Mouse (Mus musculus): ENCODE measurements at regions not wholly inside any gene's neighbourhood (a gene's known extent, or its start where the extent isn't known, plus 50 kb on each side); places are given as distances from the start of the nearest gene placed in this dataset.

DNA sequence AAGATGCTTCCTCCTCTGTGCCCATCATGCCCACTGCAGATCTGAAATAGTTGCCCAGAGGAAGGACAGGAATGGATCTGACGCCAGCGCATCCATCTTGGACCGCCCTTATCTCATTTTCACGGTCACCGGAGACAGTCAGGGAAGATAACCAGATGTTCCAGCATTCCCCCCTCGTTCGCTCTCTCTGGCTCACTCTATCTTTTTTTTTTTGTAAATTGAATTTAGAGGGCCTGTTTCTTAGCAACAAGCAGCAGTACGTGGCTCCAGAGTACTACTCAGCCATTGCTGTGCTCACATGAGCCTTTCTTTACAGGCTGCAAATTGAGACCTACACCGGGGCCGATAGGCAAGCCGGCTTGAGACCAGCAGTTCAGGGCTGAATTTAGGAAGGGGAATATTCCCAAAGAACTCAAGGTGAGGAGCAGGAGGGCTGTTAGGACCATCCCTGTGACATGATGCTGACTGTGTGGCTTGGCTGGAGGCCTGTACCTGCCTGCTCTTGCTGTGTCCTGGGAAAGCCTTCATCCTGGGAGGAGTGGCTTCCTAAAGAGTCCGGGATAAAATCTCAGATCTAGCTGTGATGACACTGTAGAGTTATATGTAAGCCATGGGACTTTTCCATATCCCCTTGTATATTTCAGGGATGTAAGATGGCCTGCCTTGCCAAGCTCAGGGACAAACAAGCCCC lies 100.2 kb downstream of the Rps24 start:
- Histone ChIP-seq H3K4me1 (ENCODE audit: control insufficient read depth, insufficient read depth, low read length) (no peaks in the 10 kb centered on the region), H3K27me3 (replicated peaks; ENCODE audit: control insufficient read depth, insufficient read depth, low read length) (no peaks in the 10 kb centered on the region), H3K4me3 (ENCODE audit: low read length) (no peak overlapping the region), H3K36me3 (ENCODE audit: control insufficient read depth, insufficient read depth, low read length) (no peaks in the 10 kb centered on the region), H3K4me2 (ENCODE audit: low read depth, low read length) (no peak overlapping the region), H3K9ac (ENCODE audit: low read depth, low read length) (no peak overlapping the region), H3K27ac (ENCODE audit: low read length) (peak overlapping the region; percentile 52; the same call in 1 of the 2 replicates), H3K9me3 (ENCODE audit: control insufficient read depth, low read length) (no peaks in the 10 kb centered on the region)
- no peak for ATAC-seq
- WGBS, result 64% methylated on average over 12 of the region's 12 CpGs

DNA sequence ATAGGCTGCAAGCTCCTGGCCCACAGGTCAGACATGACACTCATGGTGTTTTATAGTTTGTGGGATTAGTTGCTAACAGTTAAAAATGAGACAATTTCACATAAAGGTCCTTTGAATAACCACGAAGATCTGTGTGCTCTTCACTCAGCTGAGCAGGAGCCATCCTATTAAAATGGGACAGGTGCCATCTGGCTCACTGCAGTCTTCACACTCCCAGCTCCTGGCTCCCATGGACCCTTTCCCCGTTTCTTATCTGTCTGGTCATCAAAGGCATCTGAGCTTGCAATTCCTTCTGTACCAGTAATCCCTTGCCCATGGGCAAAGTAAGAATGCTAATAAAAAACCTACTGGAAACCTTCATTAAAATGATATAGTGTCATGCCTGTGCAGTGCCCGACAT lies 101.1 kb downstream of the Rps24 start:
- WGBS, result 61% methylated on average over 3 of the region's 3 CpGs
- Histone ChIP-seq H3K36me3 (ENCODE audit: control insufficient read depth, insufficient read depth, low read length) (no peaks in the 10 kb centered on the region), H3K4me2 (ENCODE audit: low read depth, low read length) (no peak overlapping the region), H3K9me3 (ENCODE audit: control insufficient read depth, low read length) (no peaks in the 10 kb centered on the region), H3K4me3 (ENCODE audit: low read length) (no peak overlapping the region), H3K4me1 (ENCODE audit: control insufficient read depth, insufficient read depth, low read length) (no peaks in the 10 kb centered on the region), H3K27ac (ENCODE audit: low read length) (no peak overlapping the region), H3K27me3 (replicated peaks; ENCODE audit: control insufficient read depth, insufficient read depth, low read length) (no peaks in the 10 kb centered on the region), H3K9ac (ENCODE audit: low read depth, low read length) (no peak overlapping the region)
- ATAC-seq, result no peak

DNA sequence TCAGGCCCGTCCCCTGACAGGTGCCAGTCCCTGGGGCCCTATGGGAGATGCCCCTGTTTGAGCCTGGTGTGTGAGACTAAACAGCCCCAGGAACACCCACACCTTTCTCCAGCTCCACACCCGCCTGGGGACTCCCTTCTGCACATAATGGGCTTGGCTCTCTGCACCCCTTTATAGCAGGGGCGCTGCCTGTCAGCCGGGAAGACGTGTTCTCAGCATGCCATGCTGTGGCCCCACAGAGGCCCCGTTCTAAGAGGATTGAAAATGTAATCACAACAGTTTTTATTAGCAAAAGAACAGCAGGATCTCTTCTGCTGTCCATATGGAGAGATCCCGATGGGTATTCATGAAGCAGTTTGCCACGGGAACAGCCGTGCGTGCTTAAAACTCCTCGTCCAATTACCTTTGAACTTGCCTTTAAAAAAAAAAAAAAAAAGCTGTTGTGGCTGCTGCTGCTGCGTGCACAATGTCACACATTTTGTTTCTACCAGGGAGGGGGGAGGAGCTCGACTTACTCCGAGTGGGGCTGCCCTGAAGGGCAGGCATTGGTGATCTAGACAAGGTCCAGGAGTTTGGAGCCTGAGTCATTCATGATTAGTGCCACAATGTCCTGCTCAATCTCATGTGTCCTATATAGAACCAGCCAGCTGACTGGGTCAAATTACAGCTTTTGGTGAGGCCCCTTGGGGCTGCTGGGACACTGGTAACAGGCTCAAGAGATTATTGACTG lies 119.7 kb downstream of the Rps24 start:
- no peak overlapping the region for H3K27ac ChIP-seq (ENCODE audit: low read length)
- 36% methylated on average over 14 of the region's 14 CpGs for WGBS
- no peak overlapping the region for H3K9ac ChIP-seq (ENCODE audit: low read depth, low read length)
- peaks cover 5% of the 10 kb centered on the region; the same call in 1 of the 2 replicates for H3K4me1 ChIP-seq (ENCODE audit: control insufficient read depth, insufficient read depth, low read length)
- H3K4me3 ChIP-seq (ENCODE audit: low read length), result no peak overlapping the region
- H3K9me3 ChIP-seq (ENCODE audit: control insufficient read depth, low read length), result no peaks in the 10 kb centered on the region
- H3K4me2 ChIP-seq (ENCODE audit: low read depth, low read length), result no peak overlapping the region
- ATAC-seq, result peak; percentile 84
- no peaks in the 10 kb centered on the region for H3K27me3 ChIP-seq (replicated peaks; ENCODE audit: control insufficient read depth, insufficient read depth, low read length)
- no peaks in the 10 kb centered on the region for H3K36me3 ChIP-seq (ENCODE audit: control insufficient read depth, insufficient read depth, low read length)

DNA sequence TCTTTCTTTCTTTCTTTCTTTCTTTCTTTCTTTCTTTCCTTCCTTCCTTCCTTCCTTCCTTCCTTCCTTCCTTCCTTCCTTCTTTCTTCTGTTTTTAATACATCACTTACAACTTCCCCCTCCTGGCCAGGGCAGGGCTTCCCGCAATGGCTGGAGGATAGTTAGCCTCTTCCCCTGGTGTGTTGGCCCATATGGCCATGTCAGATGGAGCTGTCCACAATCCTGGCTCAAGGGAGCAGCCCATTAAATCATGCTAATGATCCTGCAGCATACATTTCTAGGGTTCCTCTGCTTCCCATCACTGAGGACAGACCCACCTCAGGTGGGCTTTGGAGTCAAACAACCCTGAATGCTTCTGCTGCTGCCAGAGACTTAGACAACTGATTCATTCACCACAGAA lies 121.4 kb downstream of the Rps24 start:
- Histone ChIP-seq H3K9ac (ENCODE audit: low read depth, low read length) (no peak overlapping the region), H3K4me1 (ENCODE audit: control insufficient read depth, insufficient read depth, low read length) (peaks cover 12% of the 10 kb centered on the region; the same call in 1 of the 2 replicates), H3K27ac (ENCODE audit: low read length) (no peak overlapping the region), H3K36me3 (ENCODE audit: control insufficient read depth, insufficient read depth, low read length) (no peaks in the 10 kb centered on the region), H3K9me3 (ENCODE audit: control insufficient read depth, low read length) (no peaks in the 10 kb centered on the region), H3K4me3 (ENCODE audit: low read length) (no peak overlapping the region), H3K4me2 (ENCODE audit: low read depth, low read length) (no peak overlapping the region), H3K27me3 (replicated peaks; ENCODE audit: control insufficient read depth, insufficient read depth, low read length) (no peaks in the 10 kb centered on the region)
- WGBS, result 90% methylated on average over 1 of the region's 1 CpGs
- ATAC-seq, result no peak

DNA sequence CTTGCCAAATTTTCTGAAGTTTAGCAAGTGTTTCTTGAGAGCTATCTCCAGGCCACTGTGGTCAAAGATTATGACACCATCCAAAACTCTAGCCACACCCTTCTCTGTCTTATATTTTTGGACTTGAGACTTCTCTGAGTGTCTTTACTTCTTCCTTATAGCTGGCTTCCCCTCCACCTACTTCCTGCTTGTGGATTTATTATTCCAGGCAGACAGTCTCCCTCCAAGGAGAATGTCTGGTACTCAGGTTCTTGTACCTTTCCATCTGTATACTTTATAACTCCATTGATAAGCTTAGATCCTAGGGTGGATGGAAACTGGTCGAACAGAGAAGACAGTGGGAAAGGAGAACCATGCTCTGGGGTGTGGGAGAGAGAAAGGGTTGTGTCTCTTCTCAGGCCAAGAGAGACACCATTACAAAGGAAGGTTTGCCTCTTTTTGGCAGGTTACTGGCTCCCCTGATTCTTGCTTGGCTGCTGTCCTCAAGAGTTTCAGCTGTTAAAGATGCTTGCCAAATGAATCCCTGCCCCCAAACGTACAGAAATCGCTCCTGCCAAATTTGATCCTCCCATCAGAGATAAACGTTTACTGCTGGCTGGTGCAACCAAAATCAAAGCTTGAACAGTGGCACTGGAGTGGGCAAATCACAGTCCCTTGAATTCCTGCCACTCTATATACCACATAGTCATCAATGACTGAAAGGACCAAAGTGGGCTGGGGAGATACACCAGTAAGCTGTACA lies 125.5 kb downstream of the Rps24 start:
- H3K9ac ChIP-seq (ENCODE audit: low read depth, low read length), result no peak overlapping the region
- peaks cover 6% of the 10 kb centered on the region; the same call in 1 of the 2 replicates for H3K4me1 ChIP-seq (ENCODE audit: control insufficient read depth, insufficient read depth, low read length)
- no peak overlapping the region for H3K4me2 ChIP-seq (ENCODE audit: low read depth, low read length)
- H3K27me3 ChIP-seq (replicated peaks; ENCODE audit: control insufficient read depth, insufficient read depth, low read length), result no peaks in the 10 kb centered on the region
- WGBS, result 44% methylated on average over 4 of the region's 4 CpGs
- H3K36me3 ChIP-seq (ENCODE audit: control insufficient read depth, insufficient read depth, low read length), result no peaks in the 10 kb centered on the region
- no peak overlapping the region for H3K27ac ChIP-seq (ENCODE audit: low read length)
- H3K4me3 ChIP-seq (ENCODE audit: low read length), result no peak overlapping the region
- no peaks in the 10 kb centered on the region for H3K9me3 ChIP-seq (ENCODE audit: control insufficient read depth, low read length)
- ATAC-seq, result peak; percentile 53; the same call in 1 of the 2 replicates

DNA sequence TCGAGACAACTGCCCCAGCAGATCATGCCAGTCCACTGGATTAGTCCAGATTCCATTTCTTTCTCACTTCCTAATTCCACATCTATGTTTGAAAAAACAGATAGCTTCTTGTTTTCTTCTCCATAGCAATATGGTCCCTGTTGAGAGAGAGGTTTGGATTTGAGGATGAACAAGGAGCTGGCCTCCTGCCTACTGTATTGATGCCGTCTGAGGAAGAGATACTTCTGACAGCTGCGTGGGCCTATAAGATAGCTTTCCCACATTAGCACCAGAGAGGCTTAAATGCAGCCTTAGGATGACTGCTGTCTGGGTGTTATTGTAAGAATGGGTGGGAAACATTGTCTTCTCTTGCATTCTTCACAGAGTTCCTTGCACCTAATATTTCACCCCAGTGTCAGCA lies 128.9 kb downstream of the Rps24 start:
- no peak overlapping the region for H3K27ac ChIP-seq (ENCODE audit: low read length)
- ATAC-seq, result no peak
- peaks cover 6% of the 10 kb centered on the region; the same call in 1 of the 2 replicates for H3K4me1 ChIP-seq (ENCODE audit: control insufficient read depth, insufficient read depth, low read length)
- H3K36me3 ChIP-seq (ENCODE audit: control insufficient read depth, insufficient read depth, low read length), result no peaks in the 10 kb centered on the region
- no peaks in the 10 kb centered on the region for H3K27me3 ChIP-seq (replicated peaks; ENCODE audit: control insufficient read depth, insufficient read depth, low read length)
- H3K4me3 ChIP-seq (ENCODE audit: low read length), result no peak overlapping the region
- H3K9me3 ChIP-seq (ENCODE audit: control insufficient read depth, low read length), result no peaks in the 10 kb centered on the region
- no peak overlapping the region for H3K9ac ChIP-seq (ENCODE audit: low read depth, low read length)
- 80% methylated on average over 3 of the region's 3 CpGs for whole genome bisulfite sequencing
- H3K4me2 ChIP-seq (ENCODE audit: low read depth, low read length), result no peak overlapping the region

DNA sequence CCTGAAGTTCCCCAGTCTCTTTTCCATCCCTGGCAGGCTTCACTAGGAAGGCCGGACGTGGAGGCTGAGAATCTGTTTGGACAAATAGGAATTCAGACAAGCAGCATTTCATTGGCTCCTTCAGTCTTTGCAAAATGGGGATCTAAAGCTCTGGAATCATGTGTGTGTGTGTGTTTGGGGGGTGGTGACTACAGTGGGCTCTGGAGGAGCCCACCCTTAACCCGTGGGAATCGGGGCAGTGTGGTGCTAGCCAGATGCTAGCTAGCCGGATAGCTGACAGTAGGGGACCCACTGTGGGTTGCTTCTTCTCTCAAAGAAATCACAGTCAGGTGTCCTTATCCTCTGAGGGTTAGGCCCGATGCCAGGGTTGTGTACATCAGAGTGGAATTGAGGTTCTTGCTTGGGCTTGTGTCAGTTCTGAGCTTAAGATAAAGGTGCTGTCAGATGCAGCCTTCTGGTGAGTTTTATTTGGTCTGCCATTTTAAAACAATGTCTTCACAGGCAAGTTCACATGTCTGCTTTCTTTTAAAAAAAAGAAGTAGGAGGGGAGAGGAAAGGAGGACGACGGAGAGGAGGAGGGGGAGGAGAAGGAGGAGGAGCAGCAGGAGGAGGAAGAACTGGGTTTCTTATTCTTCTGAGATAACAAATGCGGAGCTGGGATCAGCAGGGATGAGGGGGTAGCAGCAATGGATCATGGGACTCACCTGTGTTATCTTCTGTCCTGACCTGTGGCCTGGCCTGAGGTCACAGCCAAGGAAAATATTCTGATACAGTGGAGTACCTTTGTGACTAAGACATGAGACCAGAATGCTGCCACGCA lies 129.6 kb downstream of the Rps24 start:
- H3K9ac ChIP-seq (ENCODE audit: low read depth, low read length), result no peak overlapping the region
- no peak overlapping the region for H3K27ac ChIP-seq (ENCODE audit: low read length)
- no peaks in the 10 kb centered on the region for H3K36me3 ChIP-seq (ENCODE audit: control insufficient read depth, insufficient read depth, low read length)
- no peak overlapping the region for H3K4me2 ChIP-seq (ENCODE audit: low read depth, low read length)
- no peak overlapping the region for H3K4me3 ChIP-seq (ENCODE audit: low read length)
- 54% methylated on average over 10 of the region's 10 CpGs for WGBS
- peaks cover 6% of the 10 kb centered on the region; the same call in 1 of the 2 replicates for H3K4me1 ChIP-seq (ENCODE audit: control insufficient read depth, insufficient read depth, low read length)
- no peaks in the 10 kb centered on the region for H3K27me3 ChIP-seq (replicated peaks; ENCODE audit: control insufficient read depth, insufficient read depth, low read length)
- ATAC-seq, result no peak
- H3K9me3 ChIP-seq (ENCODE audit: control insufficient read depth, low read length), result no peaks in the 10 kb centered on the region

DNA sequence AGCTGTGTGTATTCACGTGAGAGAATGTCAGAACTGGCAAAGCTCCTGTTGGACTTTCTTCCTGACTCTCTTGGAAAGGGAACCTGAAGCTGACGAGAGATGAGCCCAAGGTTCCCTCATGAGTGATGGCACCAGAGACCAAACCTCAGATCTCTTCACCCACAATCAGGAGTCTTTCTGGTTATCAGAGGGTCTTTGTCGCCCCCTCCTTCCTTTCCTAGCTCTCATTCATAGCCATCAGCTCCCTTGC lies 130.1 kb downstream of the Rps24 start:
- H3K27ac ChIP-seq (ENCODE audit: low read length), result no peak overlapping the region
- H3K4me2 ChIP-seq (ENCODE audit: low read depth, low read length), result no peak overlapping the region
- 60% methylated on average over 3 of the region's 3 CpGs for WGBS
- no peaks in the 10 kb centered on the region for H3K9me3 ChIP-seq (ENCODE audit: control insufficient read depth, low read length)
- H3K4me3 ChIP-seq (ENCODE audit: low read length), result no peak overlapping the region
- H3K4me1 ChIP-seq (ENCODE audit: control insufficient read depth, insufficient read depth, low read length), result peaks cover 6% of the 10 kb centered on the region; the same call in 1 of the 2 replicates
- H3K9ac ChIP-seq (ENCODE audit: low read depth, low read length), result no peak overlapping the region
- H3K27me3 ChIP-seq (replicated peaks; ENCODE audit: control insufficient read depth, insufficient read depth, low read length), result no peaks in the 10 kb centered on the region
- no peaks in the 10 kb centered on the region for H3K36me3 ChIP-seq (ENCODE audit: control insufficient read depth, insufficient read depth, low read length)
- no peak for ATAC-seq

DNA sequence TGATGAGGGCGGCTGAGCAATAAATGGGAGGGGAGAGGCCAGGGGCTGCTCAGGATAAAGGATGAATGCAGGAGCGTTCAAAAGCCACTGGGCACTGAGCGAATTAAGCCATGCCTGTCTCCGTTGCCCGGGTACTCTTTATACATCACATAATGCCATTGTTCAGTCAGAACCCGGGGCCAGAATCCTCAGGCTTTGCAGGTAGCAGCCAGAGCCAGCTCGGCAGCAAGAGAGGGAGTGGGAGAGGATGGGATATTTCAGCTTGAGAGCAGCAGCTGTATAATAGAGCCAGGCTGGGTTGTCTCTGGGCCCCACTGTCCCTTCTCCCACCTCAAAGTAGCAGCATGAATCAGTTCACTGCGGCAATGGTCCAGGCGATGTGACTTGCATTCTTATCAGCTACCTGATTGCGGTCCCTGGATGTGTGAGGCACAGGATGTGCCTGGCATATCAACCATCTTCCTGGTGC lies 130.5 kb downstream of the Rps24 start:
- ATAC-seq, result no peak
- Histone ChIP-seq H3K4me3 (ENCODE audit: low read length) (no peak overlapping the region), H3K36me3 (ENCODE audit: control insufficient read depth, insufficient read depth, low read length) (no peaks in the 10 kb centered on the region), H3K4me2 (ENCODE audit: low read depth, low read length) (no peak overlapping the region), H3K4me1 (ENCODE audit: control insufficient read depth, insufficient read depth, low read length) (peaks cover 2% of the 10 kb centered on the region; the same call in 1 of the 2 replicates), H3K27ac (ENCODE audit: low read length) (no peak overlapping the region), H3K27me3 (replicated peaks; ENCODE audit: control insufficient read depth, insufficient read depth, low read length) (no peaks in the 10 kb centered on the region), H3K9ac (ENCODE audit: low read depth, low read length) (no peak overlapping the region), H3K9me3 (ENCODE audit: control insufficient read depth, low read length) (no peaks in the 10 kb centered on the region)
- WGBS, result 61% methylated on average over 10 of the region's 10 CpGs

All from intestine, embryonic 16.5 days (tissue).